Mouse (Mus musculus): Measurements from ENCODE around the gene Rabepk.
"Not testable (repeated sequence)": the region's sequence is repeated elsewhere in the genome, so short reads cannot be mapped to it uniquely, and the experiment has no call there.

Rabepk gene

DNA sequence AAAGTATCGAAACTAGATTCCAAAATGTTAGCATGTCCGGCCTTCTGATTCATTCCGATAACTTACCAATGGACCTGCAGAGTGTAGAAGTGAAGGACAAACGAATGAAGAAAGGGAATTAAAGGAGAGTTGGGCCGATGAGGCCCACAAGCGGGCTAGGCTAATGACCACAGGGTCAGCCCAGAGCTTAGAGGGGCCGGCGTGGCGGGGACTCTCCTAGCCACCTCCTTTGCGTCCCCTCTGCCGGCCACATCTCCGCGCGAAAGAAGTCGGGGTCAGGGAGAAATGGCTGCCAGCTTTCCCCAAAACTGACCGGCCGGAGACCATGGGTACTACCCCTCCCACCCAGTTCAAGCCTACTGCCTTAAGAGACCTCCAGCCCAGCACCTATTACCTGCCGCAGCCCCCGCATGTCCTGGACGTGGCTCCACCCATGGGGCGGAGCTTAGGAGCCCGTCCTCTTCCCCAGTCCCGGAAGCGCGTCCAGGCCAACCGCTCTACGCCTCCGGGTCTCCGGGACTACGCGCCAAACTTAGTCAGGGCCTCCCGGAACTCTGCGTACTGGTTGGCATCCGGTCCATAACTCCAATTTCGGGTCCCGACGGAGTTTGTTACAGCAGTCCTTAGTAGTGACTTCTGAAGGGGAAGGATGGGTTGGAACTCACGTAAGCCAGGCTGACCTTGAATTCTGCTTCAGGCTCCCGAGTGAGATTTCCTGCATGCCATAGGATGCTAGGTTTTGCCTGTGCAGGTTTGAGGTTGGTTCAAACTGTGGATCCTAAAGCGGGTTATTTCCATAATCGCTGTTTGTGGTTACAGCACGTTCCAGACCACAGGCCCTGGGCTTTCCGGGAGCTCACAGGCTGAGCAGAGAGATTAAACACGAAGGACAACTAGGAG is at the start of gene Rabepk:
Gene Rabepk, minus strand, starts transcription at position 556 of the 900 bp plus-strand sequence.
- peak; percentile 90 for DNase-seq (ENCODE audit: low spot score)

DNA sequence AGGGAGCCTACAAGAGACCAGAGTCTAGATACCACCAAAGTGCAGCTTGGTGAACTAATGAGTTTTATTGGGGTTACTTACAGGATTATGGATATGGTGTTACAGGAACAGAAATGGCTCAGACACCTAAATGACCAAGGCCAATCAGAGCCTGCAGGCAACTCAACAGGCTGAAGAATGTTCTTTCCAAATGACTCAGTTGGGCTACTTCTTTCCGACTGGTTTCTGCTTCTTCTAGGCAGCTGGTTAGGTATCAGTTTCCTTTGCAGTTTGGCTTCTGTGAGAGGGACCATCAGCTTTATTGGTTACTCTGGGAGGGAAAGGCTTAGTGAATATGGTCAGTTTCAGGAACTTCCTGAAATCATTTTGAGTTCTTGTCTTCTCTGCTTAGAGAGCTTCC is 48.0 kb upstream of the Rabepk start:
- no peak for DNase-seq (ENCODE audit: low spot score)

DNA sequence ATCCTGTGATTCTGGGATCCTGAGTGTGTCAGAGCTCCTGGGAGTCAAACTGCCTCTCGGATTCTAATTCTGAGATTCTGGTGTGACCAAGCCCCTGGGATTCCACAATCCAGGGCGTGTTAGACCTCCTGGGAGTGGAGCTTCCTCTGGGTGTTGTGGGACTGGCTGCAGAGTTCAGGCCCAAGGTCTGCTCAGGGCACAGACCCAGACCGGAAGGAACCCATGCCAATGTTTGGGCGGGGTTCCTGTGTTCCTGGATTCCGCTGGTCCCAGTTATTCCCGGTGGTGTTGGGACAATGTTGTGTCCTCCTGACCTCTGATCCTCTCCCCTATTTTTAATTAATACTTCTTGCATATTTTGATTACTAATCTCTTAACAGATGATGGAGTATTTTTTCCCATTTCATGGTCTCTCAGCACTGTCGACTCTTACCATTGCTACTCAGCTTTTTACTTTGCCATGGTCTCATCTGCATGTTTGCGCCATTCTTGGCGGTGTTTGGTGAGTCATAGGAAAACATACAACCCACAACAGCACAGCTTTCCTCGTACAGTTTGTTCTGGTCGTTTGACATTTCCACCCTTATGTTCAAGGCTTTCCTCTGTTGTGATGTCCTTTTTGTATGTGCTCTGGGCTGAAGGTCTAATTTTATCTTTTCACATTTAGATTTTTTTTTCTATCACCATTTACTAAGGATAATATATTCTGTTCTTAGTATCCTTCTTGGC is 43.7 kb upstream of the Rabepk start:
- DNase-seq (ENCODE audit: low spot score): peak; percentile 86

DNA sequence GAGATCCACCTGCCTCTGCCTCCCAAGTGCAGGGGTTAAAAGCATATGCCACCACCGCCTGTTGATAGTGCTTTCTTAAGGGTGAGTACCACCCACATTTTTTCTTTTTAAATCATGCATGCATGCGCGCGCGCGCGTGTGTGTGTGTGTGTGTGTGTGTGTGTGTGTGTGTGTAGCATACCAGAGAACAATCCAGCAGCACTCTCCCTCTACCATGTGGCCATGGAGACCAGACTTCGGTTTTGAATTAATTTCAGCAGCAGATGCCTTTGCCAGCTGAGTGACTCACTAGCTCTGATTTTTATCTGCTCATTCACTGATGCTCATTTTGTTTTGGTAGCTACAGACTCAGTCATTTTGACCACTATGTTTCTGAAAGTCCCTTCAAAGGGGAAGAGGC is 42.0 kb upstream of the Rabepk start:
- no peak for DNase-seq (ENCODE audit: low spot score)

DNA sequence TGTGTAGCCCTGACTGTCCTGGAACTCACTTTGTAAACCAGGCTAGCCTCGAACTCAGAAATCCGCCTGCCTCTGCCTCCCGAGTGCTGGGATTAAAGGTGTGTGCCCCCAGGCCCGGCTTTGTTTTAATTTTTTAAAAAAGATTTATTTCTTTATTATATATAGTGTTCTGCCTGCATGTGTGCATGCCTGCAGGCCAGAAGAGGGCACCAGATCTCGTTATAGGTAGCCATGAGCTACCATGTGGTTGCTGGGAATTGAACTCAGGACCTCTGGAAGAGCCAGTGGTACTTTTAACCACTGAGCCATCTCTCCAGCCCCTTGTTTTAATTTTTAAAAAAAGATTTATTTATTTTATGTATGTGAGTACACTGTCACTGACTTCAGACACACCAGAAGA is 40.4 kb upstream of the Rabepk start:
- not testable (repeated sequence) for DNase-seq (ENCODE audit: low spot score)

DNA sequence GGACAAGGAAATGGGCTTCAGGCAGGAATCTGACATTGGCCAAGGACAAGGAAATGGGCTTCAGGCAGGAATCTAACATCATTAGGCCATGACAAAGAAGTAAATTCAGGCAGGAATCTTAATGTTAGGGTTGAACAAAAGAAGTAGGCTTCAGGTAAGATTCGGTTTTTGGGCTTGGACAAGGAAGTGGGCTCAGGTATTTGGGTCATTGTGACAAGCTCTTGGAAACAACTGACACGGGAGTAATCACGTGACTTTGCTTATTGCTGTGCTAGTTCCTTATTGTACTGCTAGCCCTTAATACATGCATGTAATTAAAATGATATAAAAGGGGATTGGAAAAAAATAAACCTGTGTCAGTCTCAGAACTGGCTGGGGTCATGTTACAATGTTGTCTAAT is 36.0 kb upstream of the Rabepk start:
- no peak for DNase-seq (ENCODE audit: low spot score)

DNA sequence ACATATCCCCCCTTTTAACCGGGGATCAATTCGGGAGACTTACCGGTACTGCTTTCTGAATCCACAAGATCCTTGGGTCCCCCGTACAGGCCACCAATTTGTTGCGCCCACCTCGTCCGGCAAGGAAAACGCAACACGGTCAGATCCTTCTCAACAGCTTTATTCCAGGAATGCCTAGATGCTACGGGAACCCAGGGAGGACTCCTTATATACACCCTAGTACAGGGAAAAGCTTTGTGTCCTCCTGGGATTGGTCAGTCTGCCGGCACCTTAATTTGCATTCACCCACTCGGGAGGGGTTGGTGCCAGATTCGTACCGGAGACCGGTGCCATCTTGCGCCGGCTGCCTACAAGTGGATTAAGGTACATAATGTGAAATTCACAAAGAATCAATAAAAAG is 33.9 kb upstream of the Rabepk start:
- DNase-seq (ENCODE audit: low spot score): no peak

DNA sequence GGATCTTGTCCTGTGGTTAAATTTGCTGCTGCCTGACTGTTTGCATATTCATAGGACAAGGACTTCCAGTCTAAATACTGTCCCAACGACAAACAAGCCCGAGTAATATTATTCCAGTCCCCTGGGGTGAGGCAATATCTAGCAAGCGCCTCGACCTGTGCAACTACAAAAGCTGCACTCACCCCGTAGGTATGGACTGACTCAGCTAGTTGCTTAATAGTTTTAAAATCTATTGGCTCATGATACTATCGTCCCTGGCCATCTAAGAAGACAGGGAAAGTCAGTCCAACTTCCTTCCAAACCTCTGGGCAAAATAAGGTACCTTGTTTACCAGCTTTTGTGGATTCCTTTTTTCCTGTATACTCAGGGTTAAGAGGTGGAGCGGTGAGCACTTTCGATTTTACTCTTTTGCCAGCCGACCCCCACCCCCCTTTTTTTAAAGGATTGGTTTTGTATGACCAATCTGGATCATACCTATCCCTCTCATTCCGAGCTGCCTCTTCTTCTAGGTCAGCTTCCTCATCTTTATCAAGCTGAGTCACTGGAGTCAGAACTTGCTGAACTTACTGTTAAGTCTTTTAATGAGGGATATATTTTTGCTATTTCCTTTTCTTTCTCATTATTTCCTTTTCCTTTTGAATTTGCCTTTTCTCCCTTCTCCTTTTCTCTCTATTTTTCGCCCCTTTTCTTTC is 33.2 kb upstream of the Rabepk start, which contains the start of gene Gm34653:
Gene Gm34653, plus strand, starts transcription at position 242 of the 692 bp plus-strand sequence.
- not testable (repeated sequence) for DNase-seq (ENCODE audit: low spot score)

DNA sequence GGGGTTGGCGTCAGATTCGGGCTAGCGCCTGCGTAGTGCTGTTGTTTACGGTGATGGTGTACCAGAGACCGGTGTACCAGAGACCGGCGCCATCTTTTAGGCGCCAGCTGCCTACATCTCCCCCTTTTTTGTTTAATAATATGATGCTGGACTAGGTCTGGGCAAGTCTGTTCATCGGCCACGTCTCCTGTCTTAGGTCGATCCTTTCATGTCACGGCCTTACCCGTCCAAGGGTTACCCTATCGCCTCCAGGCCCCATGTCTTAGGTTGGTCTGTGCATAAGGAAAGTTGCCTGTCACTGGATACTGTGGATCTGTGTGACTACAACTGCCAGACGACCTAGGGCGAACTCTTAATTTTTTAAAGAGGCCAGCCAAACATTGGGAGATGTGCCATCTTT is 30.4 kb upstream of the Rabepk start:
- not testable (repeated sequence) for DNase-seq (ENCODE audit: low spot score)

DNA sequence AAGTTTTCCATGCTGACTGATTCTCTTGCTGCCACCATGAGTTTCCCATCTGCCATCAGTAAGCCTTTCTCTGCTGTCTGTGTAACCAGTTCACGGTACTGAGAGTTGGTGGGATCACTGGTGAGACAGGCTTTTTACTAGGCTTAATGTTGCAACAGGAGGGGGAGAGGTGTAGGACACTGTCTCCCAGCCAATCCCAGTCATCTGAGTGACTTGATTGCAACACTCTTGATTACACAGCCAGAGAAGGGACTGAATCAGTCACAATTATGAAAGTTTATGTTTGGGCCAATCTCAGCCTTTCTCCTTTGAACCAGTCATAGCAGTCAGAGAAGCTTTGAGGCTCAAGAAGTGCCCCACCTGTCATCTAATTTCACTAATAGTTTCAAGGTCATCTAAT is 28.3 kb upstream of the Rabepk start:
- peak; percentile 35 for DNase-seq (ENCODE audit: low spot score)

DNA sequence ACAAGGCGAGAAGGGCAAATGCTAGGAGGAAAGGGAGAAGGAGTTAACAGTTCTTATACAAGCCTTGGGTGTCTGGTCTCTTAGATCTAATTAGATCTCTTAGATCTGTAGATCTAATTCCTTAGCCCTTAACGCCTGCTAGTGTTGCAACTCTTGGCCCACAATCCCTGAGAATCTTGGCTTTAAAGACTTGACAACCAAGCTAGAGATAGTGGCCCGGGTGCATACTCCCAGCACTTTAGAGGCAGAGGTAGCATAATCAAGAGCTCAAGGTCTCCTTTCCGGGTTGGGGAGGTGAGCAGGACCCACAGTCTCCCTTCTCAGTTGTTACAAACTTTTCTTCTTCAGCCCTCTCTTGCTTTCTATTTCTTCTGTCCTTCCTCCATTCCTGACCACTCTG is 27.9 kb upstream of the Rabepk start:
- no peak for DNase-seq (ENCODE audit: low spot score)

DNA sequence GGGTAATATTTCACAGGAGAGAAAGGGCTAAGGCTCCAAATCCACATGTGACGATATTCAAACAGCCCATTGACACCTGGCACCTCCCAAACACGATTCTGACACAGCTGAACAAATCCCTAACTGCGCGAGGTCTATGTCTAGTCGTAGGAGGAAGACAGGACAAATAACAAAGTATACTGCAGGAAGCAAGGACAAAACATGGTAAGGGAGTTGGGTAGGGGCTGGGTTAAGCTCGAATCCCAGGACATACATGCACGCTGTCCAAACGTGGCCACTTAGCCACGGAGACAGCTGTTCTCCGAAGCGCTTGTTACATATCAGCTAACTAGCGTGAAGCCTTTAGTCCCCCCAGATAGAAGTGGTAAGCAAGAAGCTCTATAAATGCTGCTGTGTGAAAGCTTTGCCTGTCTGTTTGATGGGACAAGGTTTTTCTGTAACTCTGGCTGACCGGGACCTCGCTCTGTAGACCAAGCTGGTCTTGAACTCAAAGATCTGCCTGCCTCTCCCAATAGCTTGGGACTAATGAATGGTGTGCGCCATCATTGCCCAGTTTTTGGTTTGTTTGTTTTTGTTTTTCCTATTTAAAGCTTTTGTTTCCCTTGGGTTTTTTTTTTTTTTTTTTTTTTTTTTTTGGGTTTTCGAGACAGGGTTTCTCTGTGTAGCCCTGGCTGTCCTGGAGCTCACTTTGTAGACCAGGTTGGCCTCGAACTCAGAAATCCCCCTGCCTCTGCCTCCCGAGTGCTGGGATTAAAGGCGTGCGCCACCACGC is 26.9 kb upstream of the Rabepk start:
- DNase-seq (ENCODE audit: low spot score): no peak

DNA sequence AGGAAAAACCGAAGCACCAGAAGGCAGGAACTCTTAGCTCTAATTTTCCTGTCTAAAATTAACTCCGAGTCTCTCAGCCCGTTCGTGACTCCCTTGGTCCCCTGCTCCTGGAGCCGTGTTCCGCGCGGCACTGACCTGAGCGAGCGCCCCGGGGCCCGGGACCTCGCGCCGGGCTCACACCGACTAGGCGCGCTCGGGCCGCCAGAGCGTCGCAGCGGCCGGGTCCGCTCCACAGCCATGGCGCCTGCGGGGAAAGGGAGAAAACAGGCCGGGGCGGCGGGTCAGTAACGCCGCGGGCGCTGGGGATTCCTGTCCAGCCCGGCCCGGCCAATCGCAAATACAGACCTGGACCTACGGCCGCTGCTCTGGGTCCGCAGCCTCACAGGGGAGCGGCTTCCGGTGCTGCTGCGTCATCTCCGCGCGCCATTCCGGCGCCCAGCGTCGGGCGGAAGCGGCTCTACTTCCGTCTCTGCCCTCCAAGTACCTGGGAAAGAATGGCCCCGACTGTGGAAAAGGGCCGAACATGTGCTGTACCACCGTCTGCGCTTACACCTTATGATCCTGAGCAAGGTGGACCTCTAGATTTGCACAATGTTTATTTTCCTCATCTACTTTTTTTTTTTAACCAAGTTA is 26.2 kb upstream of the Rabepk start, which contains the start of gene Fbxw2:
Gene Fbxw2, minus strand, starts transcription at position 485 of the 633 bp plus-strand sequence.
- DNase-seq (ENCODE audit: low spot score): peak; percentile 93

DNA sequence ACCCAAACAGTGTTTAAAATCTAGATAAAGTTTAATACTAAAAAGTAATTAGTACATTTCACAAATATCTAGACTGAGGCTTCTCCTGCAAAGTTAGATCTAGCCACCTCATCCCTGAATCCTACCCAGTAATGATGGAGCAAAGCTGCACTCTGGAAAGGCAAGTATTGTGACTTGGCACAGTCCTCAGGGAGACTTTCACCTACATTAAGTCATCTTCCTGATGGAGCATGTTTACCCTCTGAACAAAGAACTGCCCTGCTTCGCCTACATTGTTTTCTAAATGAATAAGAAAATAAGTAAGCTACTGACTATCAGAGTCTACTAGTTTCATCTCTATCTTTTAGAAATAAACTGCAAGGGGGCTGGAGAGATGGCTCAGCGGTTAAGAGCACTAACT is 18.8 kb upstream of the Rabepk start:
- no peak for DNase-seq (ENCODE audit: low spot score)

DNA sequence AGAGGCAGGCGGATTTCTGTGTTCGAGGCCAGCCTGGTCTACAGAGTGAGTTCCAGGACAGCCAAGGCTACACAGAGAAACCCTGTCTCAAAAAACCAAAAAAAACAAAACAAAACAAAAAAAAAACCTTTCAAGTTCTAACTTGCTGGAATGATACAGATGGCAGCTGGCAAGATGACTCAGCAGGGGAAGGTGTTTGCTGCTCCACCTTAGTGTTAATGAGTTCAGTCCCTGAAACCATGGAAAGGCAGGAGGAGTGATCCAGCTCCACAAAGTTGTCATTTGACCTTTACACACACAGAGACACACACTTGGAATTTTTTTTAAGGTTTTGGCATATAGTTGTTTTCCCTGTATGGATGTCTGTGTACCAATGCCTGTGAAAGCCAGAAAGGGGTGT is 16.2 kb upstream of the Rabepk start:
- not testable (repeated sequence) for DNase-seq (ENCODE audit: low spot score)

DNA sequence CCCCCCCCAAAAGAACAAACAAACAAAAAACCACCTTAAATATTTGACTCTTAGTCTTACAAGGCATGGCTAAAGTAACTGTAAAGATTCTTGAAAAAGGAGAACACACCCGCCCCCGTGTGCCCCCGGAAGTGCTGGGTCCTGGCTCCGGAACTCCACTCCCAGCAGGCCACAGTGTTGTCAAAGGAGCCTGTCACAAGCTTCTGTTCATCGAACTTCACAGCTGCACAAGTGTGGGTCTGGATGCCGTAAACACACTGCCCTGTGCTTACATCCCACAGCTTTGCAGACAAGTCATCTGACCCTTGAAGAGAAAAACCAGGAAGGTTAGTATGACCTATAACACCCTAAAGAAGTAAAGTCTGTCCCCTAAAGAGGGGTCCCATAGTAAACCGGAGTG is 13.0 kb upstream of the Rabepk start:
- DNase-seq (ENCODE audit: low spot score): no peak

DNA sequence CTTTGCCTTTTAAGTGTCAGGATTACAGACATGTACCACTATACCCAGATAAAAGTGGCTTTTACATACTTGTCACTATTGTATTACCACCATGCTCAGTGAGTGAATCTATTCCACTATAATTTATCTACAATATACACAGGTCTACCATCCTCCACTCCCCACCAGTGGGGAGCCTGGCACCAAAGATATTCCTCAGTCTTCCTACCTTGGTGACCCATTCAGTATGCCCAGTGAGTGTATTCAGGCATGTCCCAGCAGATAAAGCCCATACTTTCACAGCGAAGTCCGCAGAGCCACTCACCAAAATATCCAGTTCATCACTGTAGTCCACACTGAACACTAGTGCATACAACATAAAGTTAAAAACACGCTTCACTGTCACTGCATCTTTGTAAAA is 11.1 kb upstream of the Rabepk start:
- DNase-seq (ENCODE audit: low spot score): no peak

DNA sequence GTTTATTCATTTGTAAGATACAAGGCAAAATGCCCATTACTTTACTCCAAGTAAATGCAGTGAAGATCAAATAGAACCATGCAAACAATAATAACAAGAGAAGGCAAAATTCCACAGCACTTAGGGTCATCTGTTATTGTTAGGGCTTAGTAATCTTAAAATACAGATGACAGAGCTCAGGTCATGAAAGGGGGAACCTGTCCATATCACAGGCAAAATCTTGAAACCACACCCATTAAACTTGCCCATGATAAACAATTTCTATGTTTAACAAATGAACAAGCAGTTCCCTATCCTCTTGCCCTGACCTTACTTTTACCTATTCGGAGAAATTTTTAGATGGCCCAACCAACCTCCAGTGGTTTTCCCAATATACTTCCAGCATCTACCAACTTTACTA is 9.9 kb upstream of the Rabepk start:
- DNase-seq (ENCODE audit: low spot score): no peak

DNA sequence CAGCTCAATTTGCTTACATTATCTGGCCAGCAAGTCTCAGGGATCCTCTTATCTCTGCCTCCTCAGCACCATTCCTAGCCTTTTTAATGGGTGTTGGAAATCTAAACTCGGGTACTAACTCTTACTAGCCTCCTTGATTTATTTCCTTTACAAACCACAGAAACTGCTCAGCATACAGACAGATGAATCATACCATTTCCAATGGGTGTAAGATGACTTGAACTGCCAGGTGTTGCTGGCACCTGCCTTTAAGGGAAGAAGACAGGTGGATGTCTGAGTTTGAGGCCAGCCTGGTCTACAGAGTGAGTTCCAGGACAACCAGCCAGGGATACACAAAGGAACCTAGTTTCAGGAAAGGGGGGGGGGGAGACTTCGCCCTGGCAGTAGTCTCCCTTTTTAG is 8.3 kb upstream of the Rabepk start:
- DNase-seq (ENCODE audit: low spot score): no peak

DNA sequence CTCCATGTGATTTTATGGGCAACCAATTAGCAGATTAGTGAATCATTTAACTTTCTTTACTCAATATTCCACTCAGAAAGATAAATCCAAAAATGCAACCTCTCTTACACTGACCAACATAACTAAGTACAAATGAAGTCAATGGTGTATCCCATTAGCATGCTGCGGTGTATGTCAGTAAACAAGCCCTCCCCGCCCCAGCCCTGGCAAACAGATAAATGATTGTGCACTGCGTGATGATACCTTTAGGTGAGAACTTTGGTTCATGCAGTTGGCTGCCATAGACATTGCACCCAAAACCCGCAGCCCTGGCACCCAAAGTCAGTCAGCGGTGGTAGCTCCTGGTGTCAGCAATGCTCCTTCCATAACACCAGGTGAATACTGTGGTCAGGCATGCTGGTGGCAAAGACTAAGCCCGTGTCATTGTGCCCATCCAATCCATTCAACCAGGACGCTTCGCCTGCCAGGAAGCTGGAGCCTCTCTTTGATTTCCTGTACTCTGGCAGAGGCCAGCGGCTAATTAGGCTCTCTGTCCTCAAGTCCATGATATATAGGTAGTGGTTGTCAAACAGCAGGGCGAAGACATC is 5.7 kb upstream of the Rabepk start:
- no peak for DNase-seq (ENCODE audit: low spot score)

DNA sequence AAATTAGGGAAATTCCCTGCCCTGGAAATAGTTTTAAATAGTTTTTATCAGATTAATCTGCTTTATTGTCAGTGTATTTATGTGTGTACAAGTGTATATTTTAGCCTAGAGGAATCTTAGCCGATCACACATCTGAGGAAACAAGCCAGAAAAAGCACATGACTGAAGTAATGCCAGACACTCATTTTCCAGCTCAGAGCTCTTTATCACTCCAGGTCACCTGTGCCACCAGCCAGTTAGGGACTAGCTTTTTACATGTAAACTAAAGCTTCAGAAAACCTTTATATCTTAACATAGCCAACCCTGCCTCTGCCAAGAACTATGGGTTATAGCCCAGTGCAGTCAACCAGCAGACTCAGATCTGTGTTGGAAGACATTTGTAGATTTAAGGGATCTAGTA is 5.1 kb upstream of the Rabepk start:
- no peak for DNase-seq (ENCODE audit: low spot score)
